Mouse (Mus musculus) cerebellum, adult 11 months (tissue): ENCODE measurements around the gene Gm28047.

ENCODE experiments used
- DNase-seq: peaks from one replicate; pipeline ENCODE4 v3.0.0; 2022

The Gm28047 gene

DNA sequence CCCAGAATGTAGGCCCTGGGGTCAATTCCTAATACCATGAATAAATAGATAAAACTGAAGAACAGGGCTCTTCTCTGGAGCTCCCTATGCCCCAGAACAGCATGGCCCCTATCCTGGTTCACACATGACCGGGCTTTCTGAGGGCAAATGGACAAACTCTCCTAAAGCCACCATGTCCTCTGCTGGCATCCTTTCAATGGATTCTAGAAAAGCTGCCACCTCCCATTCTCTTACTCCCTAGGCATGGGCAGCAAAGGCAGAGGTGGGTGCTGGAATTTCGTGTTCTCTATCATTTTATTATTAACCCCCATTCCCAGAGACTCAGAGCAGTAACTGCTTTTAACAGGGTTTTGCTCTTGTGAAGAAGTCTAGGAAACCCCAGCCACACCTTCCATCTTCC, 109.6 kb downstream of the Gm28047 start:
- no peak for DNase-seq

GRCm38 (mm10) chr15:102513004-102513403, 111.9 kb downstream of the Gm28047 start:
- no peak for DNase-seq

DNA sequence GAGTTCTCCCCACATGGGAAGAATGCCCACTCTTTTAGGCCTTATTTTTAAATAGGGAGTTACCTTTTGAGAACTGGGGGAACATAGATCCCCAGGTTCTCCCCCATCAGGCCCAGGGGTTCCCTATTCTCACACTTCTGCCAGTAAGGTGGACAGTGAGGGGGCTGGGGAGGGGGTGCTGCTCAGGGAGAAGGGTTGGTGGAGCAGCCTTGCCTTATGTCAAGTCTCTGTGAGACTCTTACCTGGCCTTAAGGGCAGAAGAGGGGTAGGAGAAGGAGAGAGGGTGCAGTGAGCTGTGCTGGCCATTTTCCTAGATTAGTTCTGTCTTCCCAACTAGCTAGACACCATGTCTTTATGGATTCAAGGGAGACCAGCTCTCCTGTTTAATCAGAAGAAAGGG, 112.4 kb downstream of the Gm28047 start:
- DNase-seq: no peak

- no peak for DNase-seq
Measured at GRCm38 (mm10) chr15:102512010-102512409, 112.9 kb downstream of the Gm28047 start.

- DNase-seq: no peak
Measured at GRCm38 (mm10) chr15:102511285-102511833, 113.5 kb downstream of the Gm28047 start.

- peak; percentile 74 for DNase-seq
Measured at GRCm38 (mm10) chr15:102510590-102511284, 114.1 kb downstream of the Gm28047 start.

DNA sequence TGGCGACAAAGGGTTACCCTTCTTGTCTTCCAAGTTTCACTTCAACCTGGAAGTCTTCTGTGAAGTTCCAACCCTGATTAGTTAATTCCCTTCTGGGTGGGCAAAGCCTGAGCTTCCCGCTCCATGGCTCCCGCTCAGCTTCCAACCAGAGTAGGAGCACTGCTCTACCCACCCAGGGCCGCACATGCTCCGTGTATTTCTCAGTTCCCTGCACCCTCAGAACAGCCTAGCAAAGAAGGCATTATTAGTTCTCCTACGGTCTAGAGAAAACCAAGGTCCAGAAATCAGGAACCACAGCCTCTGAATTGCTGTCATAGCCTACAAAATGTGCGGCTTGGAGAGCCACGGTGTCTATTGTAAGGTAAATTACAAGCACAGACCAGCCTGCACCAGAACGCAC, 114.8 kb downstream of the Gm28047 start:
- no peak for DNase-seq

DNA sequence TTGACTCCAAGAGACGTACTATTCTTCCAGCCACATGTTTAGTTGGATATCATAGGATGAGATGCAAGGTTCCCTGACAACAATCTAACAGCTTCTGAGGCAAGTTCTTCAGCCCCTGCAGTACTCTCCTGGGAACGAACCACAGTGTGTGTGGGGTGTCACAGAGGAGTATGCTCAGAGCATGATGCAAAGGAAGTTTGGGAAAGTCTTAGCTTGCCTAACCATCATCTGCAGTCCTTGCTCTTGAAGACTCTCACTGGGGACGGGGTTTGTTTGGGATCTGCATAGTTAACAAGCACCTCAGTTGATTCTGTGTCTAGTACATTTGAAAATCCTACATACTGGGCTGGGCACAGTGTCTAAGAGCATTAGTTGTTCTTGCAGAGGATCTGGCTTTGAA, 116.5 kb downstream of the Gm28047 start:
- DNase-seq: no peak

GRCm38 (mm10) chr15:102507561-102507960, 117.3 kb downstream of the Gm28047 start:
- no peak for DNase-seq

GRCm38 (mm10) chr15:102506864-102507263, 118.0 kb downstream of the Gm28047 start:
- DNase-seq: no peak

DNA sequence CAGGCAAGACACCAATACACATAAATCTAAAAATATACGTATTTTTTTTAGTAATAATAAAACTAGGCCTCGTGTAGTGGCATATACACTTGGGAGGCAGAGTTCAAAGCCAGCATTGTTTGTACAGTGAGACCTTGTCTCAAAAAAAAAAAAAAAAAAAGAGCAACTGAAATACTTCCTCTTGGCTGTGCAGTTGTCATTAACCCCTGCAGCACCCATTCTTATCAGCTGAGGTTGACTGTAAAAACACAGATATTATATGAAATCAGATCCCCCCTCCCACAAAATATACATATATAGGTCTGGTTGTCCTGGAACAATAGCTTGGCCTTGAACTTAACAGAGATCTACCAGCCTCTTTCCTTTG, 118.4 kb downstream of the Gm28047 start:
- no peak for DNase-seq

DNA sequence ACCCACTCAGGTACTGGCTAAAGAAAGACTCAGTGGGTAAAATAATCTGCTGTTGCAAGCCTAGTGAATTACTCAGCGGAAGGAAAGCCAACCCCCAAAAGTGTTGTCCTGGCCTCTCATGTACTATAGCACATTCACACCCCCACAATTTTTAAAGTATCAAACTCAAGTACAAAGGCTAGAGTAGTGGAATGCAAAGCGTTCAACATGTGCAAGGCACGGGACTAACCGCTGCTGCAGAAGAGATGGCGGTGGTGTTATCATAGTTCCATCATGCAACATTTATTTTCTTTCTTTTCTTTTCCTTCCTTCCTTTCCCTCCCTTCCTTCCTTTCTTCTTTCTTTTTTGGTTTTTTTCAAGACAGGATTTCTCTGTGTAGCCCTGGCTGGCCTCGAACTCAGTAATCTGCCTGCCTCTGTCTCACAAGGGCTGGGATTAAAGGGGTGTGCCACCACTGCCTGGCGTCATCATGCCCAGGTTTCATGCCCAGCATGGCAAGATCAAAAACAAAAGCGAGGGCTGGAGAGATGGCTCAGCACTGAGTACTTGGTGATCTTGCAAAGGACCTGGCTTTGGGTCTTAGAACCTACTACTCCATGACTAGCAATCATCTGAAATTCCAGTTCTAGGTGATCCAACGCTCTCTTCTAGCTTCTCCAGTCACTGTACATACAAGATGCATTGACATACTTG, 119.0 kb downstream of the Gm28047 start:
- no peak for DNase-seq

DNA sequence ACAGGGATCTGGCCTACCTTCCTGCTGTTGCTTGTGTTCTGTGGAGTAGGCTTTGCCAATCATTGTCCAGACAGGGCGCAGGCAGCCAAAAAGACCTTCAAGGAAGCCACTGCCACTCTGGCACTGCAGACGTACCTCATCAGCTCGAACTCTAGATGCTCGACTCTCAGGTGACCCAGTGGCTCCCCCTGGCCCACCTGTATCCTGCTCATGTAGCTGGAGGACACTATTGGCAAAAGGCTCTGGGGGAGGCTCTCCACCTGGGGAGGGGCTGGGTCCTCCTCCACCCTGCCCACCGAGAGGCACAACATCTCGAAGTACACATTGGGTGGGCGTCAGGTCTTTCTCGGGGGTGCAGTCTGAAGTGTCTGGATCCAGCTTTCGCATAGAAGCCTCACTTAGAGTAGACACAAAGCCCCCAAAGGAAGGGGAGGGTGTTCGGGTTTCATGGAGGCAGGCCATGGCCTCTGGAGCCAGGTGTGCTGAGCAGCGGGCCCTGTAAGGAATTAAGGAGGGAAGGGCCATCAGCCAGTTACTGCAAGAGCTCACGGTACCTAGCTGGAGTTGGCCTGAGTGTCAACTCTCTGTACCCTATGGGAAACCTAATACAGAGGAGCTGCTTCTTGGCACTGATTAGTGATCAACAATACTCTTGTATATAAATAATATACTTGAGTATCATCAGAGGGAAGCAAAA, 119.6 kb downstream of the Gm28047 start:
- DNase-seq: no peak

- no peak for DNase-seq
Measured at GRCm38 (mm10) chr15:102503924-102504782, 120.7 kb downstream of the Gm28047 start.

DNA sequence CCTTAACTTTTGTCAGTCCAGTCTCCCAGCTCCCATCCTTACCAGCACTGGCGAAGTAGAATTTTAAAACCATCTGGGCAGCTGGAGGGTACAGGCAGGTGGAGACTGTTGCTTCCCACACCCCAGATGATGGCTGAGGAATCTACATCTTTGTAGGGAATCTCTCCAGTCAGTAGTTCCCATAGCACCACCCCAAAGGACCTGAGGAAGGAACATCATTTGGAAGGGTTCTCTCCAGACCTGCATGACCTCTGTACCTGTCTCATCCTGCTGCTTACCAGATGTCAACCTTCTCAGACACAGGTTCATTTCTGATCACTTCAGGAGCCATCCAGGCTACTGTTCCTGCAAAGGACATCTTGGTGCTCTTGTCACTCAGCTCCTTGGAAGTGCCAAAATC, 121.4 kb downstream of the Gm28047 start, which contains the start of gene Gm10337:
Gene Gm10337, plus strand, starts transcription at position 276 of the 400 bp plus-strand sequence.
- DNase-seq: no peak

- DNase-seq: no peak
Measured at GRCm38 (mm10) chr15:102502254-102502840, 122.5 kb downstream of the Gm28047 start.

DNA sequence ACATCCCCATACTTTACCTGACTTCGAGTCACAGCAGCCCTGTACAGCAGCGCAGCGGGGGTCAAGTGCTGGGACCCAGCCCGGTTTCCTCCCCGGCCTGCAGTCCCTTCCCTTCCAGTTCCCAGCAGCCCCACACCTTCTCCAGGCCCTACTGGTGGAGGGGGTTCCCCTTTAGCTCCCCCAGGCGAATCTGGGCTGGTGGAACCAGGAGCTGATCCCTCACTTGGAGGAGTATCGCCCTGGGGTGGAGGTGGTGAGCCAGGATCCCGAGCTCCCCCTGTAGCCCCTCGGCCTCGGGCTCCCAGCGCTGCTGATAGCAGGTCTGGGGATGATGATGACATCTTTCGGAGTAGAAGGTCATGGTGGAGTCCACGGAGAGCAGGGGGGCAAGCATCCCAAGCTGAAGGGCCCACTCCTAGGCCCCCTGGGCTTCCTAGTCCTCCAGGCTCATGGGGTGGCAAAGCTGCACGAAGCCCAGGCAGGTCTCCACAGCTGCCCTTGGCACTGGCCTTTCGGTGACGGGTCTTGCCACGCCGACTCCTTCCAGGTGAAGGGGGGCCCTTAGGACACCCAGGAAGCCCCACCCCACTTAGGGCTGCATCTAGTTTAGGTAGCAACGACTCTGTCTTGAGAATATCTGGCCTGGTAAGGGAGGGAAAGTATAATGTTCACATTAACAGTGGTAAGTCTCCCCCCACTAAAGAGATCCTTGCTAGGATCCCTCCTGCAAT, 123.6 kb downstream of the Gm28047 start:
- DNase-seq: no peak

DNA sequence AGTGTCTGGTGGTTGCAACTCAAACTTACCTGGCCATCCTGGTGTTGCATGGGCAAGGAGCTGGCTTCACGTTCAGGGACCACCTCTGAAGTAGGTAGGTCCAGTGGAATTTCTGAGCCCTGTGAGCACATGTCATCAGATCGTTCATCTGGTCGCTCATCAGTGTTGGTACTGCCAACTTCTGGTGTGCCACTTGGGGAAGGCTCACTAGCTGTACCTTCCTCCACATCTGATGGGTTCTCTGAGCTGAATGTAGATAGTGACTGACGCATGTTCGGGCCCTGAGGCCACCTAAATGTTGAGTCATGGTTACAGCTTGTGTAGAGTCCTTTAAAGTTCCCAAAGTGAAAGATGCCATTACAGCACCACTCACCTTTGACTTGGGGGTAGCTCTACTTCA, 124.4 kb downstream of the Gm28047 start:
- no peak for DNase-seq

- no peak for DNase-seq
Measured at GRCm38 (mm10) chr15:102499851-102500250, 125.0 kb downstream of the Gm28047 start.

- DNase-seq: no peak
Measured at GRCm38 (mm10) chr15:102499370-102499769, 125.5 kb downstream of the Gm28047 start.

DNA sequence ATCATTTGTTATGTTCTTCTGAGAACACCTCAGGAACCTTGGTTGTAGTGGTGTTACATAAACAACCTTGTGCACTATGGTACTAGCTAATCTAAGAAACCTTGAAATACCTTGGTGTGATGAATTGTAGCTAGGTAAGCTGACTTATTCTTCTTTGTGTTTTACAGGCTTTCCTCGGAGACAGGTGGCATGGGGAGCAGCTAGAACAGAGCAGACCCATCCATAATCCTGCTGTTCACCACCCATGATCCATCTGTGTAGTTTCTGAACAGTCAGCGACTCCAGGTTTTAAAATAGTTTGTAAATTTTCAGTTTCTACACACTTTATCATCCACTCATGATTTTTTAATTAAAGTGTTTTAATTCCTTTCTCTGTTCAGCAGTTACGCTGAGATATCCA, 126.5 kb downstream of the Gm28047 start:
- DNase-seq: no peak

- no peak for DNase-seq
Measured at GRCm38 (mm10) chr15:102487664-102488063, 137.2 kb downstream of the Gm28047 start.
